Mouse (Mus musculus): ENCODE results near the gene Upp2.

- TF ChIP-seq POLR2A (IDR thresholded peaks at IDR 0.05; ENCODE audit: borderline replicate concordance, low read depth, low read length) (no peak), CTCF (IDR thresholded peaks at IDR 0.05; ENCODE audit: low read depth, low read length) (no peak)
Observed at GRCm38 (mm10) chr2:58789934-58790333, 222.8 kb downstream of the Upp2 start.

All from bone marrow macrophage, adult 2 months (primary cell).